Mouse (Mus musculus) G1E (cell line): ENCODE results near the gene Serpinh1.

Source experiments
- CTCF ChIP-seq: IDR thresholded peaks from 2 replicates; pipeline ENCODE4 v1.5.1; 2012; ENCODE audit warnings: low read depth, low read length, inconsistent platforms, mixed read lengths
- POLR2AphosphoS5 ChIP-seq: IDR thresholded peaks from 2 replicates; pipeline ENCODE4 v1.6.1; 2012; ENCODE audit warnings: low read depth, low read length, inconsistent platforms; ENCODE audit not compliant: insufficient replicate concordance
- TAL1 ChIP-seq: conservative IDR thresholded peaks from 2 replicates; pipeline ENCODE4 v1.6.1; 2012; ENCODE audit warnings: low read depth, low read length, inconsistent platforms, mixed read lengths

GRCm38 (mm10) chr7:99316207-99316606, 36.8 kb downstream of the Serpinh1 start:
- TF ChIP-seq TAL1 (no peak), CTCF (no peak), POLR2AphosphoS5 (no peak)
